In genomic region chr5:139543214-139543613, GRCm38 (mm10) we compare ENCODE assay signal across 9 mouse cellular contexts. TPM values are rescaled to one million over a fixed set of nuclear protein-coding genes. Genes with fewer than 3 reads are reported as not detected.
DNase-seq lines count a peak whose midpoint lies in the region; ATAC-seq lines count a peak whose summit lies in the region.
"Had no signal": no experiment of that assay in that cellular context is flagged by ENCODE, and none has a peak within 500 bp of the region (broad histone marks: within the 10 kb centered on the region; RNA-seq: fewer than 3 reads in every experiment).

Gene Uncx (plus strand): TSS chr5:139543494.

- H3K9me3 ChIP-seq in heart, embryonic 16.5 days (replicated peaks; ENCODE audit: control insufficient read depth, low read length): no peaks in the 10 kb centered on the region
- H3K9me3 ChIP-seq in intestine, embryonic 14.5 days (ENCODE audit: control insufficient read depth, low read length): no peaks in the 10 kb centered on the region
- no peaks in the 10 kb centered on the region for H3K9me3 ChIP-seq in neural tube, embryonic 13.5 days

- H3K27ac ChIP-seq in heart, embryonic 16.5 days (ENCODE audit: low read length): no peak within 1 kb of the TSS
- no peak within 1 kb of the TSS for H3K27ac ChIP-seq in intestine, embryonic 14.5 days (ENCODE audit: low read depth)
- peak within 1 kb of the TSS; percentile 97 for H3K27ac ChIP-seq in neural tube, embryonic 13.5 days (replicated peaks)
- H3K27ac ChIP-seq: layer of hippocampus, adult 2 months had no signal

- H3K4me2 ChIP-seq in heart, embryonic 16.5 days (ENCODE audit: low read depth, low read length): peak within 1 kb of the TSS; percentile 19; the same call in 1 of the 2 replicates
- peak within 1 kb of the TSS; percentile 37 for H3K4me2 ChIP-seq in intestine, embryonic 14.5 days (ENCODE audit: low read length)
- peak within 1 kb of the TSS; percentile 71 for H3K4me2 ChIP-seq in neural tube, embryonic 13.5 days

- under 1% methylated on average over 15 of the region's 15 CpGs for WGBS in heart, embryonic 16.5 days
- WGBS in intestine, embryonic 14.5 days: under 1% methylated on average over 15 of the region's 15 CpGs
- WGBS in neural tube, embryonic 13.5 days: under 1% methylated on average over 15 of the region's 15 CpGs

- intact Hi-C loops in heart, postnatal 14 days (cut with DNase I): no loop called here

- peaks cover 86% of the 10 kb centered on the region for H3K27me3 ChIP-seq in heart, embryonic 16.5 days (ENCODE audit: control insufficient read depth, insufficient read depth, low read length)
- peaks cover 97% of the 10 kb centered on the region for H3K27me3 ChIP-seq in intestine, embryonic 14.5 days (replicated peaks; ENCODE audit: control insufficient read depth, insufficient read depth, low read length)
- peaks cover 85% of the 10 kb centered on the region for H3K27me3 ChIP-seq in neural tube, embryonic 13.5 days

- ATAC-seq in heart, embryonic 16.5 days (replicated peaks; ENCODE audit: extremely low read depth, insufficient read depth, low FRiP score): no peak
- no peak for ATAC-seq in intestine, embryonic 14.5 days (replicated peaks; ENCODE audit: low FRiP score, low TSS enrichment, low read depth)
- 0 out of 2 replicates have a peak, but pooled peaks have one; percentile 3 for ATAC-seq in neural tube, embryonic 13.5 days (ENCODE audit: low read depth)

- H3K4me3 ChIP-seq in heart, embryonic 16.5 days (ENCODE audit: low read length): peak within 1 kb of the TSS; percentile 25
- no peak within 1 kb of the TSS for H3K4me3 ChIP-seq in intestine, embryonic 14.5 days (ENCODE audit: low read depth, low read length)
- H3K4me3 ChIP-seq in neural tube, embryonic 13.5 days: peak within 1 kb of the TSS; percentile 63
- H3K4me3 ChIP-seq: layer of hippocampus, adult 2 months had no signal

- H3K9ac ChIP-seq in heart, embryonic 16.5 days (ENCODE audit: low read length): no peak within 1 kb of the TSS
- no peak within 1 kb of the TSS for H3K9ac ChIP-seq in intestine, embryonic 14.5 days (ENCODE audit: low read length)
- H3K9ac ChIP-seq in neural tube, embryonic 13.5 days: peak within 1 kb of the TSS; percentile 90

- no peak for DNase-seq in heart, postnatal 14 days
- peak; percentile 42 for DNase-seq in embryo, embryonic 9.5 days (ENCODE audit: extremely low spot score)
- no peak for DNase-seq in intestine, embryonic 14.5 days (ENCODE audit: low spot score)
- no peak for DNase-seq in Muller cell, postnatal 12 days (ENCODE audit: inconsistent ontology term)
- no peak for DNase-seq in layer of hippocampus, postnatal 25 days (ENCODE audit: extremely low spot score in 1 of 2, low spot score in 1 of 2)
- DNase-seq in adipocyte (ENCODE audit: low spot score): no peak

- no peaks in the 10 kb centered on the region for H3K4me1 ChIP-seq in heart, embryonic 16.5 days (ENCODE audit: control insufficient read depth, insufficient read depth, low read length)
- no peaks in the 10 kb centered on the region for H3K4me1 ChIP-seq in intestine, embryonic 14.5 days (replicated peaks; ENCODE audit: control insufficient read depth, insufficient read depth, low read length)
- peaks cover 73% of the 10 kb centered on the region for H3K4me1 ChIP-seq in neural tube, embryonic 13.5 days (replicated peaks)

- H3K36me3 ChIP-seq in heart, embryonic 16.5 days (ENCODE audit: control insufficient read depth, insufficient read depth): no peaks in the 10 kb centered on the region
- H3K36me3 ChIP-seq in intestine, embryonic 14.5 days (ENCODE audit: control insufficient read depth, insufficient read depth, low read length): no peaks in the 10 kb centered on the region
- no peaks in the 10 kb centered on the region for H3K36me3 ChIP-seq in neural tube, embryonic 13.5 days

RNA-seq across cellular contexts. Expression of gene Uncx, which starts in this region (rescaled TPM):
- not detected in 2 replicates for polyA plus RNA-seq in heart, embryonic 16.5 days (2015; fragmentation: Nextera tagmentation; extraction: Ambion mirVana)
- not detected for total RNA-seq in heart, postnatal 14 days (2021)
- polyA plus RNA-seq in intestine, embryonic 14.5 days (2014; fragmentation: Nextera tagmentation; extraction: Ambion mirVana): not detected in 2 replicates
- 43.3 and 46.4 TPM in 2 replicates for polyA plus RNA-seq in neural tube, embryonic 13.5 days (2015; fragmentation: Nextera tagmentation; extraction: Ambion mirVana)
- total RNA-seq in layer of hippocampus, postnatal 25 days (2021): not detected
- total RNA-seq: layer of hippocampus, adult 2 months had no signal

Comparison
In these comparisons a context has a peak if more than half of its experiments do, and no peak if none do; other contexts are left out.
1. RNA of gene Uncx (polyA plus RNA-seq): 43.3 to 46.4 TPM in neural tube, embryonic 13.5 days; not detected in intestine, embryonic 14.5 days and not detected in heart, embryonic 16.5 days; every median in the first group is over 10 times any median in the second.
2. H3K4me2 ChIP-seq: peak in every context shown above with its lines; median percentile 71 in neural tube, embryonic 13.5 days; 37 in intestine, embryonic 14.5 days; 19 in heart, embryonic 16.5 days.